Mouse (Mus musculus): Measurements from ENCODE around the gene Oxct2a. TPM values are rescaled to one million over a fixed set of nuclear protein-coding genes. Genes with fewer than 3 reads are reported as not detected.
"Not testable (repeated sequence)": the region's sequence is repeated elsewhere in the genome, so short reads cannot be mapped to it uniquely, and the experiment has no call there.

The Oxct2a gene
- polyA plus RNA-seq, 1 experiment from 2014 or later: 0.17 TPM

DNA sequence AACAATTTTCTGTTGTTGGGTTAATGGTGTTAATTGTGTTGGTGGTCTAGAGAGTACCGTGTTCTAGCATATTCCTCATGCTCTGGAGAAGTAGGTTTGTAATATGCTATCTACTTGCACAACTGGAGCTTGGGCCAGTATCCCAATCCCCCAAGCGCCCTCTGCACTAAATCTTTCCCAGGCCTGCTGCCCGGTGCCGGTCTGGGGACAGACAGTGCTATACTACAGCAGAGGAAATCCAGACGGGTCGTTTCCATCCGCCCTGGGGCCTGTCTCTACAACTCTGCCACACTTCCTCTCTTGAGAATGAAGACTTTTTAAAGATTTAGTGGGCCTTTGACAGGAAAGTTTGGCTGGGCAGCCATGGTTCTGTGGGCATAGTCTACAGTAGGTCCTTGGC, 30.4 kb downstream of the Oxct2a start:
- no peak overlapping the region for H3K4me2 ChIP-seq
- no peak for ATAC-seq (ENCODE audit: insufficient number of reproducible peaks, low FRiP score, low TSS enrichment, low read depth)
- peaks cover 92% of the 10 kb centered on the region for H3K36me3 ChIP-seq
- no peak overlapping the region for H3K27ac ChIP-seq
- H3K4me1 ChIP-seq: no peaks in the 10 kb centered on the region
- 75% methylated on average over 7 of the region's 7 CpGs for WGBS
- H3K9me3 ChIP-seq: no peaks in the 10 kb centered on the region
- no peaks in the 10 kb centered on the region for H3K27me3 ChIP-seq
- no peak overlapping the region for H3K9ac ChIP-seq
- no peak overlapping the region for H3K4me3 ChIP-seq

DNA sequence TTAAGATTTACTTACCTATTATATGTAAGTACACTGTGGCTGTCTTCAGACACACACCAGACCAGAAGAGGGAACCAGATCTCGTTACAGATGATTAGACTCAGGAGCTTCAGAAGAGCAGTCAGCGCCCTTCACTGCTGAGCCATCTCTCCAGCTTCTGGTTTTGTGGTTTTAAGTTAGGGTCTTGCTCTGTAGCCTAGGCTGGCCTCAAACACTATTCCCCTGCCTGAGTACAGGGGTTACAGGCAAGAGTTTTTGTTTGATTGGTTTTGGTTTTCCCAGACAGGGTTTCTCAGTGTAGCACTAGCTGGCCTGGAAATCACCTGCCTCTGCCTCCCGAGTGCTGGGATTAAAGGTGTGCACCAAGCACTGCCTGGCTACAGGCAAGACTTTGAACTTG, 31.0 kb downstream of the Oxct2a start:
- H3K4me2 ChIP-seq: no peak overlapping the region
- H3K36me3 ChIP-seq: peaks cover 92% of the 10 kb centered on the region
- H3K27ac ChIP-seq: no peak overlapping the region
- H3K4me3 ChIP-seq: no peak overlapping the region
- ATAC-seq (ENCODE audit: insufficient number of reproducible peaks, low FRiP score, low TSS enrichment, low read depth): no peak
- WGBS: 80% methylated on average over 3 of the region's 3 CpGs
- H3K4me1 ChIP-seq: no peaks in the 10 kb centered on the region
- H3K9ac ChIP-seq: no peak overlapping the region
- no peaks in the 10 kb centered on the region for H3K27me3 ChIP-seq
- no peaks in the 10 kb centered on the region for H3K9me3 ChIP-seq

DNA sequence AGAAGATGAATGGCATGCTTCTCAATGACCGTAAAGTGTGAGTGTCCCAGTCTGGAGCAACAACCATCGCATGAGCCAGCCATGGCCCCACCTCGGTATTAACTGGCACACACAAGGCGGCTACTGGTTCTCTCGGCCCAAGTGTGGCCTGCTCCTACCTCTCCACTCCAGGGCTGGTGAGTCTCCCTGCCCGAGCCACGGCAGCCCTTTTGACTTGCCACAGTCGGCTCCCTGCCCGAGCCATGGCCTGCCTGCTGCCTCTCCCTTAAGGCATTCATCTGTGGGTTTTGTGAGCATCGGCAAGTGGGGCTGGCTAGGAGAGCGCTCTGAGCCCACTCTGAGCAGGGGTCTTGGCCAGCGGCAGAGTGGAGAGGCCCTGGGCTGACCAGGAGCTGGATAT, 34.4 kb downstream of the Oxct2a start:
- H3K4me1 ChIP-seq: peaks cover 22% of the 10 kb centered on the region
- no peak overlapping the region for H3K27ac ChIP-seq
- no peak overlapping the region for H3K9ac ChIP-seq
- no peak for ATAC-seq (ENCODE audit: insufficient number of reproducible peaks, low FRiP score, low TSS enrichment, low read depth)
- no peak overlapping the region for H3K4me3 ChIP-seq
- 89% methylated on average over 12 of the region's 12 CpGs for WGBS
- no peaks in the 10 kb centered on the region for H3K9me3 ChIP-seq
- peaks cover 69% of the 10 kb centered on the region for H3K36me3 ChIP-seq
- no peak overlapping the region for H3K4me2 ChIP-seq
- H3K27me3 ChIP-seq: no peaks in the 10 kb centered on the region

DNA sequence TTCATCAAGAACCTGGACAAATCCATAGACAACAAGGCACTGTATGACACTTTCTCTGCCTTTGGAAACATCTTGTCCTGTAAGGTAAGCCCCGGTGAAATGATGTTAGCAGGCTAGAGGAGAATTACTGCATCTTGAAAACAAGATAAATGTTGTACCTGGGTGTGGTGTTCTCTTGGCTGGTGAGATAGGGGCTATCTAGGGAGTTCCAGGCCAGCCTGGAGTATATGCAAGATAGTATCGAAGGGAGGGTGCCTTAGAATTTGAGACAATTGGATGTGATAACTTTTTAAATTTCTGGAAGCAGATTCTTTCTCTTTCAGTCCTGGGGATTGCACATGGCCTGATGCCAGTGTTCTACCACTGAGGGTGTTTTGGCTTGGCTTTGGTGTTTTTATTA, 36.6 kb downstream of the Oxct2a start:
- H3K27ac ChIP-seq: no peak overlapping the region
- no peak overlapping the region for H3K4me2 ChIP-seq
- H3K4me3 ChIP-seq: no peak overlapping the region
- peaks cover 25% of the 10 kb centered on the region for H3K4me1 ChIP-seq
- peaks cover 47% of the 10 kb centered on the region for H3K36me3 ChIP-seq
- no peaks in the 10 kb centered on the region for H3K27me3 ChIP-seq
- H3K9me3 ChIP-seq: no peaks in the 10 kb centered on the region
- H3K9ac ChIP-seq: no peak overlapping the region
- no peak for ATAC-seq (ENCODE audit: insufficient number of reproducible peaks, low FRiP score, low TSS enrichment, low read depth)
- WGBS: 85% methylated on average over 2 of the region's 2 CpGs

DNA sequence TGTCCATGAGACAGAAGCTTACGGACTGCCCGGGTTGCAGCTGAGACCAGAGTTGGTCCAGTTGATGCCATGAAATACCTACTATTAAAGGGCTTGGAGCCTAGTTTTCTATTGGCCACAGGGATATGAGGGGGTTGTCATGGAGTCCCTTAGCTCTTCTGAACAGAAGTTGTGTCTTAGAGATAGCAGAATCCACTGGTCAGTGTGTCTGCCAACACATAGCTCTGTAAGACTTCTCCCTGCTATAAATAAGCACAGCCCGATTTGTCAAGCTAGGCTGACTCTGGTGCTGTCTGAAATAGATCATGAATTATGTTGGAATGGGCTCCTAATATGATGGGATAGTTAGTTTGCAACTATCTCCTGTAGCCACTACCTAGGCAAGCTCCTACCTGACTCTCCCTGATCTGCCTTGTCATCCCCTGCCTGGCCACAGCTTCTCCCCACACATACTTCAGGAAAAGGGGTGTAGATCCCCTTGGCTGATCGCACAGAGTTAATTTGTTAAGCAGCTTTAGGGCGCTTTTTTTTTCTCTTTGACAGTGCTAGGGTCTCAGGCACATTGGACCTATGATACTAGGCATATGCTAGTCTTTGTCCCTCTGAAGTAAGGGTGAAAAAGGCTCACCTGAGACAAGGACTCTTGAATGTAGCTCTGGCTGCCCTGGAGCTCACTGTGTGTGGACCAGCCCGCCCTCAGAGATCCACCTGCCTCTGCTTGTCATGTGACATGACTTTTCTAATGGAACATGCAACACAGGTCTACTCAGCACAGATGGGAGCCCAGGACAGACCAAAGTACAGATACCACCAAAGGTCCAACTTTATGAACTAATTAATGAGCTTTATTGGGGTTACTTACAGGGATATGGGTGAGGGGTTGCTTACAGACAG, 38.5 kb downstream of the Oxct2a start:
- Histone ChIP-seq H3K36me3 (peaks cover 33% of the 10 kb centered on the region), H3K27me3 (no peaks in the 10 kb centered on the region), H3K4me2 (peak overlapping the region; percentile 74), H3K4me1 (peaks cover 25% of the 10 kb centered on the region), H3K9ac (no peak overlapping the region), H3K4me3 (peak overlapping the region; percentile 56), H3K27ac (no peak overlapping the region), H3K9me3 (no peaks in the 10 kb centered on the region)
- 73% methylated on average over 6 of the region's 6 CpGs for WGBS
- ATAC-seq (ENCODE audit: insufficient number of reproducible peaks, low FRiP score, low TSS enrichment, low read depth): no peak

DNA sequence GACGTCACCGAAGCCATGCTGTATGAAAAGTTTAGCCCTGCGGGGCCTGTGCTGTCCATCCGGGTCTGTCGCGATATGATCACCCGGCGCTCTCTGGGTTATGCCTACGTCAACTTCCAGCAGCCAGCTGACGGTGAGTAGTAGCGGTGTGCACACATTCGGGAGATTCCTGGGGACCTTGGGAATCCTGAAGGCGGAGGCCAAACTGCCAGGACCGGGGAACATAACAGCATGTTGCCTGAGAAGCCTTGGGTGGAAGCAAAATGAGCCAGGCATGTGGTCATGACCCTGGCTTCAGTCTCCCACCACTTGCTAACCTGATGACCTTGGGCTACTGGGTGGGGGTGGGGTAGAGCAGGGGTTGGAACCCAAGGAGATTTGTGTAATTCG, 39.8 kb downstream of the Oxct2a start:
- H3K4me2 ChIP-seq: peak overlapping the region; percentile 74
- ATAC-seq (ENCODE audit: insufficient number of reproducible peaks, low FRiP score, low TSS enrichment, low read depth); H3K27me3 ChIP-seq; H3K9me3 ChIP-seq; H3K27ac ChIP-seq: not testable (repeated sequence)
- H3K4me3 ChIP-seq: peak overlapping the region; percentile 56
- under 1% methylated on average over 13 of the region's 15 CpGs for WGBS
- peaks cover 21% of the 10 kb centered on the region for H3K36me3 ChIP-seq
- peak overlapping the region; percentile 45 for H3K9ac ChIP-seq
- peaks cover 25% of the 10 kb centered on the region for H3K4me1 ChIP-seq

DNA sequence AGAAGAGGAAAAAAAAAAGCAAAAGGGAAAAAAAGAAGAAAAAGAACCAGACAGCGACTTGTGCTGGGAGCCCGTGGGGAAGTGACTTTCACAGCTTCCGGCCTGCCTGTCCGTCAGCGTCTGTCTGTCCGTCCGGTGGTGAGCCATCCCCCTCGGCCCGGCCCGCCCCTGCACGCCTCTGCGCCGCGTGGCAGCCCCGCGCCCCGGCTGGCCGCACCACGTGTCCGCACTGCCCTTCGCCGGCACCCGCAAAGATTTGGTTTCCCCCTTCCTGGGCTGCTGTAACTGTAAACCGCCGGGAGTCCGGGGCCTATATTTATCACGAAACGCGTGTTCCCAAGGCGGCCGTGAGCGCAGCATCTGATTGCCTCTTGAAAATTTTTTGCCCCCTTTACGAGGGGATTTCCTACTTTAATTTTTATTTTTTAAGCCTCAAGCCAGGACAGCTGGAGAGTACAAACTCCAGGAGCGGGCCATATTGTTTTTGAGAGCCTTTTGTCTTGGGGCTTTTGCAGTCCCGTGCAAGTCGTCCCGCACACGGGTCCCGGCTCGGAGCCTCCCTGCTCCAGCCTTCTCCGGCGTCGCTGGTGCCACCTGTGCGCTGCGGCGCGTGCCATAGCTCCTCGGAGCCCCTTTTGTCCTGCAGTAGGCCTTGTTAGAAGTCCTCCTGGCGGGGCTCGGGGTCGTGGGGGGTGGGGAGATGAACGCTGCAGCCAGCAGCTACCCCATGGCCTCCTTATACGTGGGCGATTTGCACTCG, 40.3 kb downstream of the Oxct2a start:
- H3K27me3 ChIP-seq, H3K9me3 ChIP-seq: not testable (repeated sequence)
- Histone ChIP-seq H3K27ac (peak overlapping the region; percentile 57; the same call in 1 of the 2 replicates), H3K9ac (peak overlapping the region; percentile 42), H3K4me3 (peak overlapping the region; percentile 56), H3K4me2 (peak overlapping the region; percentile 74), H3K4me1 (peaks cover 25% of the 10 kb centered on the region), H3K36me3 (peaks cover 16% of the 10 kb centered on the region)
- 0 out of 2 replicates have a peak, but pooled peaks have one; percentile 28 for ATAC-seq (ENCODE audit: insufficient number of reproducible peaks, low FRiP score, low TSS enrichment, low read depth)
- 1% methylated on average over 39 of the region's 55 CpGs for WGBS

DNA sequence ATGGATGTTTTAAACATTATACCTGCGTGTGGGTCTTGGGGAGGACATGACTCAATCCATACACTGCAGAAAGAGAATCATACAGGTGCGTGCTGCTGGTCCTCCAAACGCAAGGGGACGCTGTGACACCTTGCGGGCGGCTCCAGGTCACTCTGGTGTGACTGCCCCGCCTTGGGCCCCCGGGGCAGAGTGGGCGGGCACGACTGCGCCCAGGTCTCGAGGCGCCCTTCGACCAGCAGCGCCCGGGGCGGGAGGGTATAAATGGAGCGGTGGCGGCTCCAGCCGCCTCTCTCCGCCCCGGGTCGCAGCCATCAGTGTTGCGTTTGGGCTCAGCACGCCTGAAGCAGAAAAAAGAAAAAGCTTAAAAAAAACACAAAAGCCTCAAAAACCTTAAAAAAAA, 40.9 kb downstream of the Oxct2a start:
- H3K4me2 ChIP-seq: peak overlapping the region; percentile 74
- under 1% methylated on average over 25 of the region's 25 CpGs for WGBS
- H3K36me3 ChIP-seq: peaks cover 11% of the 10 kb centered on the region
- peak overlapping the region; percentile 42; the same call in 1 of the 2 replicates for H3K9ac ChIP-seq
- H3K4me3 ChIP-seq: peak overlapping the region; percentile 56
- H3K9me3 ChIP-seq: no peaks in the 10 kb centered on the region
- peak; percentile 87 for ATAC-seq (ENCODE audit: insufficient number of reproducible peaks, low FRiP score, low TSS enrichment, low read depth)
- peak overlapping the region; percentile 75; the same call in 1 of the 2 replicates for H3K27ac ChIP-seq
- no peaks in the 10 kb centered on the region for H3K27me3 ChIP-seq
- peaks cover 25% of the 10 kb centered on the region for H3K4me1 ChIP-seq

DNA sequence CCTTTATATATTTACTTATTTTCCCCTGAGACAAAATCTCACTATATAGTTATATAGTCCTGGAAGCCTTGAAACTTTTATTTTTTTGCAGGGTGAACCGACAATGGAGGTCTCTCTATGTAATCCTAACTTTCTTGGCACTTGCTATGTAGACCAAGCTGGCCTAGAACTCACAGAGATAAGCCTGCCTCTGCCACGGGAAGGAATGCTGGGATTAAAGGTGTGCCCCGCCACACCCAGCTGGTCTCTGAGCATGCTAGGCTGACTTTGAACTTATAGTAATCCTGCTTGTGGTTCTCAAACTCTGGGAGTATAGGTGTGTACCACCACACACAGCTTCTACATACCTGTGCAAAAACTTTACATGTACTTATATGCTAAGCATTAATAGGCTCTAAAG, 43.3 kb downstream of the Oxct2a start:
- Histone ChIP-seq H3K4me3 (no peak overlapping the region), H3K4me1 (peaks cover 14% of the 10 kb centered on the region), H3K4me2 (no peak overlapping the region), H3K27ac (no peak overlapping the region), H3K27me3 (no peaks in the 10 kb centered on the region), H3K36me3 (no peaks in the 10 kb centered on the region), H3K9ac (no peak overlapping the region), H3K9me3 (no peaks in the 10 kb centered on the region)
- no peak for ATAC-seq (ENCODE audit: insufficient number of reproducible peaks, low FRiP score, low TSS enrichment, low read depth)
- 68% methylated on average over 3 of the region's 3 CpGs for WGBS

Other genes with a start within 250 kb of the Oxct2a start
- 1.2 and 1.3 TPM in 2 replicates for gene Bmp8b, start 218.5 kb downstream of the Oxct2a start, polyA plus RNA-seq (2015; fragmentation: Nextera tagmentation; extraction: Ambion mirVana)
- 0.12 and 0.15 TPM in 2 replicates for gene Oxct2b, start 207.4 kb downstream of the Oxct2a start, polyA plus RNA-seq (2015; fragmentation: Nextera tagmentation; extraction: Ambion mirVana)
- gene Ppie, start 183.7 kb downstream of the Oxct2a start, polyA plus RNA-seq (2015; fragmentation: Nextera tagmentation; extraction: Ambion mirVana): 93.2 and 94.9 TPM in 2 replicates
- gene Hpcal4, start 140.4 kb downstream of the Oxct2a start, polyA plus RNA-seq (2015; fragmentation: Nextera tagmentation; extraction: Ambion mirVana): 0.46 and 0.50 TPM in 2 replicates
- gene Nt5c1a, start 122.1 kb downstream of the Oxct2a start, polyA plus RNA-seq (2015; fragmentation: Nextera tagmentation; extraction: Ambion mirVana): 0.14 TPM in 1 of 2 replicates, not detected in the other
- gene Heyl, start 90.1 kb downstream of the Oxct2a start, polyA plus RNA-seq (2015; fragmentation: Nextera tagmentation; extraction: Ambion mirVana): 11.0 and 15.6 TPM in 2 replicates
- gene Pabpc4, start 61.3 kb downstream of the Oxct2a start, polyA plus RNA-seq (2015; fragmentation: Nextera tagmentation; extraction: Ambion mirVana): 40.1 and 42.6 TPM in 2 replicates
- gene Bmp8a, start 19.6 kb upstream of the Oxct2a start, polyA plus RNA-seq (2015; fragmentation: Nextera tagmentation; extraction: Ambion mirVana): 6.3 and 7.2 TPM in 2 replicates